In genomic region chr4:153616938-153617337, GRCm38 (mm10) we compare ENCODE assay signal across 13 mouse cellular contexts.
"Had no signal": no experiment of that assay in that cellular context is flagged by ENCODE, and none has a peak within 500 bp of the region (broad histone marks: within the 10 kb centered on the region; RNA-seq: fewer than 3 reads in every experiment).

No protein-coding gene starts in this region.

- H3K27me3 ChIP-seq: intestine, embryonic 15.5 days; liver, embryonic 12.5 days; midbrain, embryonic 13.5 days; neural tube, embryonic 15.5 days had no signal

- H3K4me3 ChIP-seq: intestine, embryonic 15.5 days; left cerebral cortex, adult 2 months; limb, embryonic 10.5 days; liver, embryonic 12.5 days; midbrain, embryonic 13.5 days; neural tube, embryonic 15.5 days had no signal

- DNase-seq: kidney, adult 2 months; kidney, postnatal 25 days; lung, postnatal 10 days; right cerebral cortex, adult 18-20 months; right cerebral cortex, postnatal 25 days; thymus, adult 2 months; thymus, postnatal 36 days had no signal

- H3K4me1 ChIP-seq: intestine, embryonic 15.5 days; limb, embryonic 10.5 days; liver, embryonic 12.5 days; midbrain, embryonic 13.5 days had no signal

- H3K9me3 ChIP-seq: intestine, embryonic 15.5 days; limb, embryonic 10.5 days; liver, embryonic 12.5 days; midbrain, embryonic 13.5 days; neural tube, embryonic 15.5 days had no signal

- H3K4me2 ChIP-seq: intestine, embryonic 15.5 days; liver, embryonic 12.5 days; midbrain, embryonic 13.5 days; neural tube, embryonic 15.5 days had no signal

- ATAC-seq: intestine, embryonic 15.5 days; liver, embryonic 12.5 days; midbrain, embryonic 13.5 days had no signal

- H3K9ac ChIP-seq: intestine, embryonic 15.5 days; liver, embryonic 12.5 days; midbrain, embryonic 13.5 days; neural tube, embryonic 15.5 days had no signal

- H3K36me3 ChIP-seq: intestine, embryonic 15.5 days; limb, embryonic 10.5 days; liver, embryonic 12.5 days; midbrain, embryonic 13.5 days; neural tube, embryonic 15.5 days had no signal

- H3K27ac ChIP-seq: intestine, embryonic 15.5 days; left cerebral cortex, adult 2 months; limb, embryonic 10.5 days; liver, embryonic 12.5 days; midbrain, embryonic 13.5 days; neural tube, embryonic 15.5 days had no signal
